Mouse (Mus musculus): ENCODE measurements around the gene Eif3i. TPM values are rescaled to one million over a fixed set of nuclear protein-coding genes. Genes with fewer than 3 reads are reported as not detected.
A peak's percentile ranks its signal among the peaks of the same experiment; 100 is the strongest.
"Not testable (repeated sequence)": the region's sequence is repeated elsewhere in the genome, so short reads cannot be mapped to it uniquely, and the experiment has no call there.

The Eif3i gene
- polyA plus RNA-seq, 1 experiment from 2014 or later, result 205 TPM

GRCm38 (mm10) chr4:129554512-129554911, 45.9 kb downstream of the Eif3i start:
- not testable (repeated sequence) for H3K9ac ChIP-seq (replicated peaks); H3K27ac ChIP-seq (replicated peaks); H3K27me3 ChIP-seq (replicated peaks); H3K9me3 ChIP-seq (replicated peaks); ATAC-seq (ENCODE audit: low FRiP score); H3K36me3 ChIP-seq
- H3K4me1 ChIP-seq, result peaks cover 20% of the 10 kb centered on the region
- 57% methylated on average over 6 of the region's 6 CpGs for WGBS
- peak overlapping the region; percentile 50; the same call in 1 of the 2 replicates for H3K4me3 ChIP-seq (replicated peaks)
- H3K4me2 ChIP-seq, result peak overlapping the region; percentile 94

GRCm38 (mm10) chr4:129550295-129550694, 50.2 kb downstream of the Eif3i start:
- H3K4me1 ChIP-seq, result peaks cover 8% of the 10 kb centered on the region
- WGBS, result 77% methylated on average over 1 of the region's 1 CpGs
- H3K27ac ChIP-seq (replicated peaks), result no peak overlapping the region
- H3K27me3 ChIP-seq (replicated peaks), result no peaks in the 10 kb centered on the region
- no peaks in the 10 kb centered on the region for H3K9me3 ChIP-seq (replicated peaks)
- H3K4me2 ChIP-seq, result no peak overlapping the region
- ATAC-seq (ENCODE audit: low FRiP score), result no peak
- H3K9ac ChIP-seq (replicated peaks), result no peak overlapping the region
- H3K4me3 ChIP-seq (replicated peaks), result no peak overlapping the region
- H3K36me3 ChIP-seq, result peaks cover 4% of the 10 kb centered on the region; the same call in 1 of the 2 replicates

- no peak overlapping the region for H3K27ac ChIP-seq (replicated peaks)
- H3K36me3 ChIP-seq, result peaks cover 4% of the 10 kb centered on the region; the same call in 1 of the 2 replicates
- H3K9ac ChIP-seq (replicated peaks), result no peak overlapping the region
- no peak overlapping the region for H3K4me2 ChIP-seq
- ATAC-seq (ENCODE audit: low FRiP score), result no peak
- no peaks in the 10 kb centered on the region for H3K4me1 ChIP-seq
- H3K9me3 ChIP-seq (replicated peaks), result no peaks in the 10 kb centered on the region
- H3K27me3 ChIP-seq (replicated peaks), result no peaks in the 10 kb centered on the region
- WGBS, result 94% methylated on average over 2 of the region's 2 CpGs
- no peak overlapping the region for H3K4me3 ChIP-seq (replicated peaks)
These were observed 51.1 kb downstream of the Eif3i start for GRCm38 (mm10) chr4:129549306-129549705.

GRCm38 (mm10) chr4:129547631-129548030, 52.8 kb downstream of the Eif3i start:
- H3K27me3 ChIP-seq (replicated peaks); ATAC-seq (ENCODE audit: low FRiP score): not testable (repeated sequence)
- WGBS, result 88% methylated on average over 4 of the region's 4 CpGs

GRCm38 (mm10) chr4:129544106-129544505, 56.3 kb downstream of the Eif3i start:
- H3K4me3 ChIP-seq (replicated peaks), result no peak overlapping the region
- WGBS, result 76% methylated on average over 4 of the region's 4 CpGs
- no peaks in the 10 kb centered on the region for H3K9me3 ChIP-seq (replicated peaks)
- H3K27ac ChIP-seq (replicated peaks), result no peak overlapping the region
- ATAC-seq (ENCODE audit: low FRiP score), result no peak
- H3K27me3 ChIP-seq (replicated peaks), result no peaks in the 10 kb centered on the region
- H3K4me2 ChIP-seq, result no peak overlapping the region
- H3K36me3 ChIP-seq, result peaks cover 4% of the 10 kb centered on the region; the same call in 1 of the 2 replicates
- H3K9ac ChIP-seq (replicated peaks), result no peak overlapping the region
- H3K4me1 ChIP-seq, result peaks cover 19% of the 10 kb centered on the region

More at GRCm38 (mm10) chr4:129547631-129548030, 52.8 kb downstream of the Eif3i start:
- not testable (repeated sequence) for H3K4me2 ChIP-seq; H3K4me1 ChIP-seq; H3K4me3 ChIP-seq (replicated peaks); H3K9me3 ChIP-seq (replicated peaks); H3K27ac ChIP-seq (replicated peaks); H3K9ac ChIP-seq (replicated peaks); H3K36me3 ChIP-seq

GRCm38 (mm10) chr4:129542592-129543141, 57.8 kb downstream of the Eif3i start, which contains the start of gene Hdac1:
Gene Hdac1, minus strand, starts transcription at chr4:129542713.
- H3K27me3 ChIP-seq (replicated peaks), result no peaks in the 10 kb centered on the region
- H3K27ac ChIP-seq (replicated peaks), result peak within 1 kb of the TSS; percentile 78
- peak within 1 kb of the TSS; percentile 79 for H3K4me3 ChIP-seq (replicated peaks)
- H3K9me3 ChIP-seq (replicated peaks), result no peaks in the 10 kb centered on the region
- H3K4me1 ChIP-seq, result peaks cover 19% of the 10 kb centered on the region
- H3K4me2 ChIP-seq, result peak within 1 kb of the TSS; percentile 83
- WGBS, result under 1% methylated on average over 46 of the region's 46 CpGs
- peak within 1 kb of the TSS; percentile 73 for H3K9ac ChIP-seq (replicated peaks)
- ATAC-seq (ENCODE audit: low FRiP score), result peak; percentile 99
- H3K36me3 ChIP-seq, result no peaks in the 10 kb centered on the region; the same call in 1 of the 2 replicates

Small RNAs within 50 kb of the gene (microRNA-seq; reads per million reads assigned to microRNA genes)
- not detected for gene Mir8119

Other genes with a start within 250 kb of the Eif3i start
- 18.2 and 20.2 TPM in 2 replicates for gene Zbtb8a, start 222.5 kb downstream of the Eif3i start, polyA plus RNA-seq (2015; fragmentation: Nextera tagmentation; extraction: Ambion mirVana)
- gene Zbtb8b, start 159.8 kb downstream of the Eif3i start, polyA plus RNA-seq (2015; fragmentation: Nextera tagmentation; extraction: Ambion mirVana), result 14.2 and 15.8 TPM in 2 replicates
- 32.7 and 34.0 TPM in 2 replicates for gene Bsdc1, start 139.1 kb downstream of the Eif3i start, polyA plus RNA-seq (2015; fragmentation: Nextera tagmentation; extraction: Ambion mirVana)
- gene Tssk3, start 109.6 kb downstream of the Eif3i start, polyA plus RNA-seq (2015; fragmentation: Nextera tagmentation; extraction: Ambion mirVana), result 0.19 and 0.27 TPM in 2 replicates
- gene Fam229a, start 109.5 kb downstream of the Eif3i start, polyA plus RNA-seq (2015; fragmentation: Nextera tagmentation; extraction: Ambion mirVana), result 0.38 and 0.93 TPM in 2 replicates
- gene Marcksl1, start 87.1 kb downstream of the Eif3i start, polyA plus RNA-seq (2015; fragmentation: Nextera tagmentation; extraction: Ambion mirVana), result 1,442 and 1,675 TPM in 2 replicates
- 77.8 and 119 TPM in 2 replicates for gene Hdac1, start 57.9 kb downstream of the Eif3i start, polyA plus RNA-seq (2015; fragmentation: Nextera tagmentation; extraction: Ambion mirVana)
- 11.2 and 99.1 TPM in 2 replicates for gene Lck, start 27.0 kb downstream of the Eif3i start, polyA plus RNA-seq (2015; fragmentation: Nextera tagmentation; extraction: Ambion mirVana)
- 1.3 TPM in 1 of 2 replicates, not detected in the other for gene Fam167b, start 22.1 kb downstream of the Eif3i start, polyA plus RNA-seq (2015; fragmentation: Nextera tagmentation; extraction: Ambion mirVana)
- gene Tmem234, start within 50 bp of the Eif3i start, polyA plus RNA-seq (2015; fragmentation: Nextera tagmentation; extraction: Ambion mirVana), result 198 and 199 TPM in 2 replicates
- 2.5 and 3.8 TPM in 2 replicates for gene Dcdc2b, start 13.6 kb upstream of the Eif3i start, polyA plus RNA-seq (2015; fragmentation: Nextera tagmentation; extraction: Ambion mirVana)
- 32.7 and 34.5 TPM in 2 replicates for gene Iqcc, start 18.5 kb upstream of the Eif3i start, polyA plus RNA-seq (2015; fragmentation: Nextera tagmentation; extraction: Ambion mirVana)
- 155 and 168 TPM in 2 replicates for gene Ccdc28b, start 23.3 kb upstream of the Eif3i start, polyA plus RNA-seq (2015; fragmentation: Nextera tagmentation; extraction: Ambion mirVana)
- gene Txlna, start 40.4 kb upstream of the Eif3i start, polyA plus RNA-seq (2015; fragmentation: Nextera tagmentation; extraction: Ambion mirVana), result 37.3 and 51.0 TPM in 2 replicates
- 17.4 and 17.9 TPM in 2 replicates for gene Kpna6, start 72.1 kb upstream of the Eif3i start, polyA plus RNA-seq (2015; fragmentation: Nextera tagmentation; extraction: Ambion mirVana)
- 13.9 and 15.4 TPM in 2 replicates for gene Tmem39b, start 96.2 kb upstream of the Eif3i start, polyA plus RNA-seq (2015; fragmentation: Nextera tagmentation; extraction: Ambion mirVana)
- gene Khdrbs1, start 141.7 kb upstream of the Eif3i start, polyA plus RNA-seq (2015; fragmentation: Nextera tagmentation; extraction: Ambion mirVana), result 105 and 106 TPM in 2 replicates
- gene Ptp4a2, start 210.6 kb upstream of the Eif3i start, polyA plus RNA-seq (2015; fragmentation: Nextera tagmentation; extraction: Ambion mirVana), result 217 and 247 TPM in 2 replicates